Mouse (Mus musculus): ENCODE measurements at regions not wholly inside any gene's neighbourhood (a gene's known extent, or its start where the extent isn't known, plus 50 kb on each side); places are given as distances from the start of the nearest gene placed in this dataset.

- Histone ChIP-seq H3K4me3 (ENCODE audit: insufficient read depth in 1 of 2, low read depth in 2 of 2, low read length in 2 of 2) (no peak overlapping the region), H3K27me3 (ENCODE audit: control insufficient read depth, insufficient read depth, low read length) (no peaks in the 10 kb centered on the region), H3K9me3 (ENCODE audit: control insufficient read depth, low read length) (no peaks in the 10 kb centered on the region), H3K27ac (no peak overlapping the region), H3K36me3 (replicated peaks; ENCODE audit: control insufficient read depth, insufficient read depth, low read depth) (no peaks in the 10 kb centered on the region), H3K9ac (replicated peaks) (no peak overlapping the region), H3K4me2 (ENCODE audit: low read depth) (no peak overlapping the region), H3K4me1 (replicated peaks; ENCODE audit: control insufficient read depth in 2 of 2, insufficient read depth in 2 of 2, low read length in 1 of 2) (0 out of 4 replicates have a peak, but pooled peaks cover 0 to 1% of the 10 kb centered on the region in 2 experiments)
- ATAC-seq (ENCODE audit: insufficient read depth) (no peak), DNase-seq (ENCODE audit: low read depth in 3 of 3, low spot score in 3 of 3) (no peak)
- 61% methylated on average over 13 of the region's 13 CpGs for WGBS (ENCODE audit: insufficient replicate concordance)
- TF ChIP-seq CTCF (IDR thresholded peaks at IDR 0.05; ENCODE audit: low read depth): no peak
- TF ChIP-seq EP300 (IDR thresholded peaks at IDR 0.05; ENCODE audit: low read depth): no peak
These were observed 117.1 kb upstream of the Sgk1 start for GRCm38 (mm10) chr10:21764891-21765290.

DNA sequence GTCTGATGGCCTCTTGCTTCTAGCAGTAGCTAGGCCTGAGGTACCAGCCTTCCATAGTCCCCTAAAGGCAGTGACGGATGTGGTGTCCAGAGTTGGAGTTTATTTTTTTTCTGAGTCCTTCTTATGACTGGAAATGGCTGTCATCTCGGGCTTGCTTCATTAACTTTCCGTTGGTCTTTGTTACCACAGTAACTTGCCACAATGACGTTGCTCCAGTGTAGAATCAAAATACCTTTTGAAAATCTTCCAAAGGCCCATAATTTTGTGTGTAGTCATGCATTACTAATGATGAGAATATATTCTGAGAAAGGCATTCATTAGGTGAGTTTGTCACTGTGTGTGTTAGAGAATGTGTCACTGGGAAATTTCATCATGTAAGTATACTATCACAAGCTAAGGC, 108.4 kb upstream of the Sgk1 start:
- Histone ChIP-seq H3K36me3 (replicated peaks; ENCODE audit: control insufficient read depth, insufficient read depth, low read depth) (no peaks in the 10 kb centered on the region), H3K9ac (replicated peaks) (no peak overlapping the region), H3K27me3 (ENCODE audit: control insufficient read depth, insufficient read depth, low read length) (no peaks in the 10 kb centered on the region), H3K4me3 (ENCODE audit: insufficient read depth in 1 of 2, low read depth in 2 of 2, low read length in 2 of 2) (no peak overlapping the region), H3K9me3 (ENCODE audit: control insufficient read depth, low read length) (no peaks in the 10 kb centered on the region), H3K4me2 (ENCODE audit: low read depth) (no peak overlapping the region), H3K4me1 (replicated peaks; ENCODE audit: control insufficient read depth in 2 of 2, insufficient read depth in 2 of 2, low read length in 1 of 2) (0 out of 4 replicates have a peak, but pooled peaks cover 0 to 4% of the 10 kb centered on the region in 2 experiments), H3K27ac (no peak overlapping the region)
- TF ChIP-seq CTCF (IDR thresholded peaks at IDR 0.05; ENCODE audit: low read depth) (no peak), EP300 (IDR thresholded peaks at IDR 0.05; ENCODE audit: low read depth) (no peak)
- WGBS (ENCODE audit: insufficient replicate concordance): 57% methylated on average over 4 of the region's 4 CpGs
- DNase-seq (ENCODE audit: low read depth in 3 of 3, low spot score in 3 of 3) (no peak), ATAC-seq (ENCODE audit: insufficient read depth) (no peak)

DNA sequence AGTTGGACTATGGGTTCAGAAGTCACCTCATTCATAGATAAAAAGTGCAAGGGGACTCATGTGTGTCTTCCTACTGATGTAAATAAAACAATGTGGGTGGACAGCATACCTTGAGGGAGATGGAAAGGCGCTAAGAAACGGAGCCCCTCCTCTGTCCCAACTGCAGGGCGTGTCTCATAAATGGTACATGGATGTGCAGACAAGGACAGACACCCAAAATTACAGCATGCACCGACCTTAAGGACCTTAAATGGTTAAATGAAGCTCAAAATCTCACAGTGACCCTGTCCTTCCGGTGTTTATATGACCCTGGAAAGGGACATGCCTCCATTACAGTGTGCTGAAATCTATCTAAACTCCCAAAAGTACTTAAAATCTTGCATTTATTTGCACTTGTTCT, 106.5 kb upstream of the Sgk1 start:
- H3K9ac ChIP-seq (replicated peaks): no peak overlapping the region
- H3K4me3 ChIP-seq (ENCODE audit: insufficient read depth in 1 of 2, low read depth in 2 of 2, low read length in 2 of 2): no peak overlapping the region
- TF ChIP-seq EP300 (IDR thresholded peaks at IDR 0.05; ENCODE audit: low read depth): no peak
- ATAC-seq (ENCODE audit: insufficient read depth) (no peak), DNase-seq (ENCODE audit: low read depth in 3 of 3, low spot score in 3 of 3) (no peak)
- 0 out of 4 replicates have a peak, but pooled peaks cover 0 to 4% of the 10 kb centered on the region in 2 experiments for H3K4me1 ChIP-seq (replicated peaks; ENCODE audit: control insufficient read depth in 2 of 2, insufficient read depth in 2 of 2, low read length in 1 of 2)
- no peak overlapping the region for H3K4me2 ChIP-seq (ENCODE audit: low read depth)
- H3K27me3 ChIP-seq (ENCODE audit: control insufficient read depth, insufficient read depth, low read length): no peaks in the 10 kb centered on the region
- H3K27ac ChIP-seq: no peak overlapping the region
- no peaks in the 10 kb centered on the region for H3K9me3 ChIP-seq (ENCODE audit: control insufficient read depth, low read length)
- no peaks in the 10 kb centered on the region for H3K36me3 ChIP-seq (replicated peaks; ENCODE audit: control insufficient read depth, insufficient read depth, low read depth)
- WGBS (ENCODE audit: insufficient replicate concordance): 63% methylated on average over 5 of the region's 5 CpGs

DNA sequence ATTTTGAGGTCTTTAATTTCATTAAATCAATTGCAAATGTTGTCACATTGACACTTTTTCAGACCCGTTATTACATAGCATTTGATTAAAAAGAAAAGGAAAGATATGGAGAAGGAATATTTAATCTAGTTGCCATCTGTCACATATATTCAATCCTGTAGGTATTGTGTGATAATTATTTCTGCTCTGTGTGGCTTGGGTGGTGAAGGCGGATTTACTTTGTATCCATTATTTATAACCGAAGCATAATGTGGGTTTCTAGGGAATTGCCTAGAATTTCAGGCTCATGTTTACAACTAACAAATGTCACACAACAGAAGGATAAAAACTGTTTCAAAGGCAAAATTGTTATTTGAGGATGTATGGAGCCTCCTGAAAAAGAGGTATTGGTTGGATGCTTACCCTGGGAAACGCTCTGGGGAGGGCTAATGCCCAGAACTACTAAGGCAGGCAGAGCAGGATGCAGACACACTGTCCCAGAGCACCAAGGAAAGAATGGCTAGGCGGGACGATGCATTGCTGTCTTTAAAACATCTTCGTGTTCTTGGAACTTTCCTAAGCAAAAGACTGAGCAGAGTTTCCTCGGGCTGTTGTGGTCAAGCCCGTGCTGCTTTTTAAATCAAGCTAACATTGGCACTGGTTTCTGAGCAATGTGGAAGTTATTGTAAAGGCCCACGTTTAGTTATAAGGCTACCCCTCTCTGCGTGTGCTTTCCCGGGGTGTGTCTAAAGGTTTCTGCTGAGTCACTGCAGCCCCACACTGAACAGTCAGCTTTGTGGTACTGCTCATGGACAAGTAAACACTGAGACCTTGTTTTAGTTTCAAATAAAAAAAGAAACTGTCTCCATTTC, 105.8 kb upstream of the Sgk1 start:
- Histone ChIP-seq H3K36me3 (replicated peaks; ENCODE audit: control insufficient read depth, insufficient read depth, low read depth) (no peaks in the 10 kb centered on the region), H3K9me3 (ENCODE audit: control insufficient read depth, low read length) (no peaks in the 10 kb centered on the region), H3K27me3 (ENCODE audit: control insufficient read depth, insufficient read depth, low read length) (no peaks in the 10 kb centered on the region), H3K27ac (no peak overlapping the region), H3K4me1 (replicated peaks; ENCODE audit: control insufficient read depth in 2 of 2, insufficient read depth in 2 of 2, low read length in 1 of 2) (0 out of 4 replicates have a peak, but pooled peaks cover 0 to 4% of the 10 kb centered on the region in 2 experiments), H3K4me3 (ENCODE audit: insufficient read depth in 1 of 2, low read depth in 2 of 2, low read length in 2 of 2) (no peak overlapping the region), H3K4me2 (ENCODE audit: low read depth) (no peak overlapping the region), H3K9ac (replicated peaks) (no peak overlapping the region)
- TF ChIP-seq EP300 (IDR thresholded peaks at IDR 0.05; ENCODE audit: low read depth) (no peak), CTCF (IDR thresholded peaks at IDR 0.05; ENCODE audit: low read depth) (no peak)
- WGBS (ENCODE audit: insufficient replicate concordance): 50% methylated on average over 12 of the region's 12 CpGs
- ATAC-seq (ENCODE audit: insufficient read depth) (no peak; the same call in 1 of the 2 replicates), DNase-seq (ENCODE audit: low read depth in 3 of 3, low spot score in 3 of 3) (peak in 2 of 3 experiments; percentile 9 to 19)

- Histone ChIP-seq H3K36me3 (replicated peaks; ENCODE audit: control insufficient read depth, insufficient read depth, low read depth) (no peaks in the 10 kb centered on the region), H3K9me3 (ENCODE audit: control insufficient read depth, low read length) (no peaks in the 10 kb centered on the region), H3K4me2 (ENCODE audit: low read depth) (no peak overlapping the region), H3K4me1 (replicated peaks; ENCODE audit: control insufficient read depth in 2 of 2, insufficient read depth in 2 of 2, low read length in 1 of 2) (0 out of 4 replicates have a peak, but pooled peaks cover 0 to 4% of the 10 kb centered on the region in 2 experiments), H3K4me3 (ENCODE audit: insufficient read depth in 1 of 2, low read depth in 2 of 2, low read length in 2 of 2) (no peak overlapping the region), H3K9ac (replicated peaks) (no peak overlapping the region), H3K27me3 (ENCODE audit: control insufficient read depth, insufficient read depth, low read length) (no peaks in the 10 kb centered on the region), H3K27ac (no peak overlapping the region)
- 71% methylated on average over 8 of the region's 8 CpGs for WGBS (ENCODE audit: insufficient replicate concordance)
- no peak for TF ChIP-seq CTCF (IDR thresholded peaks at IDR 0.05; ENCODE audit: low read depth)
- TF ChIP-seq EP300 (IDR thresholded peaks at IDR 0.05; ENCODE audit: low read depth): no peak
- ATAC-seq (ENCODE audit: insufficient read depth): no peak
- no peak for DNase-seq (ENCODE audit: low read depth in 3 of 3, low spot score in 3 of 3)
These were observed 105.3 kb upstream of the Sgk1 start for GRCm38 (mm10) chr10:21776762-21777080.

Data from liver, embryonic 14.5 days (tissue).